In genomic region chr9:53603849-53604248, GRCm38 (mm10) we compare ENCODE assay signal across 17 mouse cellular contexts. TPM values are rescaled to one million over a fixed set of nuclear protein-coding genes. Genes with fewer than 3 reads are reported as not detected.
DNase-seq lines count a peak whose midpoint lies in the region; ATAC-seq and TF ChIP-seq lines count a peak whose summit lies in the region.
"Had no signal": no experiment of that assay in that cellular context is flagged by ENCODE, and none has a peak within 500 bp of the region (broad histone marks: within the 10 kb centered on the region; RNA-seq: fewer than 3 reads in every experiment).

No protein-coding gene starts in this region.

- WGBS in heart, adult 2 months: 37% methylated on average over 3 of the region's 3 CpGs
- WGBS in liver, embryonic 12.5 days (ENCODE audit: insufficient replicate concordance): 71% methylated on average over 3 of the region's 3 CpGs
- 26% methylated on average over 3 of the region's 3 CpGs for WGBS in large intestine, adult 2 months
- 63% methylated on average over 3 of the region's 3 CpGs for WGBS in stomach, embryonic 16.5 days

- H3K79me2 ChIP-seq in heart, adult 2 months (replicated peaks; ENCODE audit: control insufficient read depth, insufficient read depth, low read length): peaks cover 3% of the 10 kb centered on the region; the same call in 1 of the 2 replicates

- H3K4me3 ChIP-seq in heart, adult 2 months: no peak overlapping the region
- no peak overlapping the region for H3K4me3 ChIP-seq in liver, embryonic 12.5 days
- H3K4me3 ChIP-seq in stomach, embryonic 16.5 days (replicated peaks; ENCODE audit: low read length): no peak overlapping the region
- H3K4me3 ChIP-seq: erythroblast, embryonic 14.5 days; heart, embryonic 12.5 days; hindbrain, embryonic 15.5 days; midbrain, embryonic 12.5 days had no signal

- TF ChIP-seq EP300 in heart, adult 2 months (IDR thresholded peaks at IDR 0.05; ENCODE audit: insufficient read depth, low read depth, low read length): no peak

- no peak overlapping the region for H3K9ac ChIP-seq in heart, adult 2 months (ENCODE audit: low read depth, low read length)
- no peak overlapping the region for H3K9ac ChIP-seq in liver, embryonic 12.5 days
- H3K9ac ChIP-seq in stomach, embryonic 16.5 days (ENCODE audit: low read length): no peak overlapping the region
- H3K9ac ChIP-seq: heart, embryonic 12.5 days; hindbrain, embryonic 15.5 days; midbrain, embryonic 12.5 days had no signal

- peak overlapping the region; percentile 56 for H3K27ac ChIP-seq in heart, adult 2 months
- no peak overlapping the region for H3K27ac ChIP-seq in liver, embryonic 12.5 days
- peak overlapping the region; percentile 47; the same call in 1 of the 2 replicates for H3K27ac ChIP-seq in stomach, embryonic 16.5 days (ENCODE audit: low read length)
- H3K27ac ChIP-seq: hindbrain, embryonic 15.5 days; midbrain, embryonic 12.5 days had no signal

- no peaks in the 10 kb centered on the region for H3K27me3 ChIP-seq in heart, adult 2 months (ENCODE audit: control insufficient read depth, insufficient read depth, low read length)
- H3K27me3 ChIP-seq in liver, embryonic 12.5 days (replicated peaks): no peaks in the 10 kb centered on the region
- no peaks in the 10 kb centered on the region for H3K27me3 ChIP-seq in stomach, embryonic 16.5 days (ENCODE audit: control insufficient read depth, insufficient read depth, low read length)
- H3K27me3 ChIP-seq: heart, embryonic 12.5 days; hindbrain, embryonic 15.5 days; midbrain, embryonic 12.5 days had no signal

- TF ChIP-seq CTCF in heart, adult 2 months (IDR thresholded peaks at IDR 0.05): no peak

- 0 out of 2 replicates have a peak, but pooled peaks have one; percentile 26 for ATAC-seq in liver, embryonic 12.5 days
- no peak; the same call in 1 of the 2 replicates for ATAC-seq in stomach, embryonic 16.5 days (ENCODE audit: insufficient read depth, low FRiP score)
- ATAC-seq: forebrain, embryonic 16.5 days had no signal

- intact Hi-C loops in heart, adult 2 months (cut with DNase I): no loop called here

- no peak for TF ChIP-seq POLR2A in heart, adult 2 months (IDR thresholded peaks at IDR 0.05; ENCODE audit: insufficient read depth, low read depth, low read length)

- peaks cover 8% of the 10 kb centered on the region for H3K36me3 ChIP-seq in heart, adult 2 months (ENCODE audit: control insufficient read depth, insufficient read depth, low read length)
- no peaks in the 10 kb centered on the region for H3K36me3 ChIP-seq in liver, embryonic 12.5 days
- no peaks in the 10 kb centered on the region for H3K36me3 ChIP-seq in stomach, embryonic 16.5 days (ENCODE audit: control insufficient read depth, insufficient read depth, low read length)
- H3K36me3 ChIP-seq: hindbrain, embryonic 15.5 days; midbrain, embryonic 12.5 days had no signal

- no peaks in the 10 kb centered on the region for H3K9me3 ChIP-seq in liver, embryonic 12.5 days (replicated peaks)
- no peaks in the 10 kb centered on the region for H3K9me3 ChIP-seq in stomach, embryonic 16.5 days (replicated peaks; ENCODE audit: control insufficient read depth, low read length)
- H3K9me3 ChIP-seq: heart, embryonic 12.5 days; hindbrain, embryonic 15.5 days; midbrain, embryonic 12.5 days had no signal

- H3K4me2 ChIP-seq in liver, embryonic 12.5 days: no peak overlapping the region
- no peak overlapping the region for H3K4me2 ChIP-seq in stomach, embryonic 16.5 days (ENCODE audit: low read depth, low read length)
- H3K4me2 ChIP-seq: heart, embryonic 12.5 days; hindbrain, embryonic 15.5 days; midbrain, embryonic 12.5 days had no signal

- DNase-seq in heart, adult 2 months: no peak
- DNase-seq in heart, adult 11 months: no peak
- DNase-seq in liver: no peak
- DNase-seq in large intestine, adult 2 months (ENCODE audit: low read depth, low spot score): peak; percentile 36
- DNase-seq in T-cell, adult 2 months (ENCODE audit: low spot score): no peak
- DNase-seq in c-Kit-positive CD71-positive TER-119-positive erythroid progenitor cells, embryonic 14.5 days (ENCODE audit: low spot score): no peak
- DNase-seq: cerebellum, adult 11 months; cerebellum, postnatal 25 days; kidney, adult 8-10 months; right cerebral cortex, postnatal 25 days had no signal

- peaks cover 14% of the 10 kb centered on the region for H3K4me1 ChIP-seq in heart, adult 2 months (ENCODE audit: control insufficient read depth, insufficient read depth, low read length)
- H3K4me1 ChIP-seq in liver, embryonic 12.5 days: peaks cover 30% of the 10 kb centered on the region
- peaks cover 4% of the 10 kb centered on the region; the same call in 1 of the 2 replicates for H3K4me1 ChIP-seq in stomach, embryonic 16.5 days (ENCODE audit: control insufficient read depth, insufficient read depth, low read length)
- H3K4me1 ChIP-seq: midbrain, embryonic 12.5 days had no signal

RNA-seq across cellular contexts. Expression of gene Acat1, which starts 6.3 kb away (rescaled TPM):
- total RNA-seq in heart, adult 2 months (2021): 100 to 1,000 TPM; 286 to 342 TPM
- polyA plus RNA-seq in heart, adult 2 months (2012; rRNA removed): 157 and 271 TPM in 2 replicates
- 47.9 and 49.4 TPM in 2 replicates for polyA plus RNA-seq in liver, embryonic 12.5 days (2016; fragmentation: Nextera tagmentation; extraction: Ambion mirVana)
- 27.9 and 32.8 TPM in 2 replicates for polyA plus RNA-seq in large intestine, adult 2 months (2012; rRNA removed)
- polyA plus RNA-seq in stomach, embryonic 16.5 days (2015; fragmentation: Nextera tagmentation; extraction: Ambion mirVana): 120 and 141 TPM in 2 replicates
